Mouse (Mus musculus) gastrocnemius, postnatal 25 days (tissue): ENCODE measurements at regions not wholly inside any gene's neighbourhood (a gene's known extent, or its start where the extent isn't known, plus 50 kb on each side); places are given as distances from the start of the nearest gene placed in this dataset.

Experiments used
- DNase-seq: peaks from one replicate; pipeline ENCODE4 v3.0.0; 2022
- microRNA-seq, 2 experiments: library from miRNA; unstranded; fragments of <30 nt; microRNA quantifications; one replicate each; pipeline ENCODE4 v1.2.0; 2021; ENCODE audit warnings: borderline replicate concordance in 2 of 2

- no peak for DNase-seq
Measured at GRCm38 (mm10) chr3:34868698-34869409, 218.6 kb downstream of the Sox2 start.

- no peak for DNase-seq
Measured at GRCm38 (mm10) chr3:34869911-34870310, 219.7 kb downstream of the Sox2 start.

GRCm38 (mm10) chr3:34885137-34885536 is 234.9 kb downstream of the Sox2 start:
- no peak for DNase-seq

GRCm38 (mm10) chr3:34893381-34893780 is 243.2 kb downstream of the Sox2 start:
- DNase-seq, result no peak

GRCm38 (mm10) chr3:34903106-34903505 is 252.9 kb downstream of the Sox2 start:
- no peak for DNase-seq

- no peak for DNase-seq
Measured at GRCm38 (mm10) chr3:34908489-34908888, 258.3 kb downstream of the Sox2 start.

- DNase-seq, result no peak
Measured at GRCm38 (mm10) chr3:34909350-34909749, 259.1 kb downstream of the Sox2 start.

- no peak for DNase-seq
Measured at GRCm38 (mm10) chr3:34918326-34918932, 268.2 kb downstream of the Sox2 start.

GRCm38 (mm10) chr3:34920497-34920896 is 270.3 kb downstream of the Sox2 start:
- DNase-seq, result no peak

GRCm38 (mm10) chr3:34949867-34950266 is 299.7 kb downstream of the Sox2 start:
- no peak for DNase-seq

- DNase-seq, result no peak
Measured at GRCm38 (mm10) chr3:34956183-34956582, 306.0 kb downstream of the Sox2 start.

GRCm38 (mm10) chr3:34959044-34959521 is 308.9 kb downstream of the Sox2 start:
- no peak for DNase-seq

GRCm38 (mm10) chr3:34966442-34966841 is 316.2 kb downstream of the Sox2 start:
- no peak for DNase-seq

- no peak for DNase-seq
Measured at GRCm38 (mm10) chr3:34967911-34968310, 317.7 kb downstream of the Sox2 start.

GRCm38 (mm10) chr3:34971536-34971935 is 321.3 kb downstream of the Sox2 start:
- DNase-seq, result no peak

GRCm38 (mm10) chr3:34974371-34974770 is 324.2 kb downstream of the Sox2 start:
- no peak for DNase-seq

Small RNAs in the stretch of these regions (microRNA-seq; reads per million reads assigned to microRNA genes)
- gene Mir6378, result 0 reads per million in 2 experiments
